Mouse (Mus musculus): ENCODE results near the gene Csrnp2. TPM values are rescaled to one million over a fixed set of nuclear protein-coding genes. Genes with fewer than 3 reads are reported as not detected.
A peak's percentile ranks its signal among the peaks of the same experiment; 100 is the strongest.
"Not testable (repeated sequence)": the region's sequence is repeated elsewhere in the genome, so short reads cannot be mapped to it uniquely, and the experiment has no call there.

Csrnp2 gene
- polyA plus RNA-seq, 2 experiments = 0.58 to 0.59 TPM

- peaks cover 0 to 8% of the 10 kb centered on the region in 2 experiments; a peak in 2 of 4 replicates for H3K4me1 ChIP-seq (replicated peaks; ENCODE audit: control insufficient read depth in 2 of 2, insufficient read depth in 2 of 2, low read length in 1 of 2)
- peak overlapping the region; percentile 57 to 70 for H3K4me3 ChIP-seq (ENCODE audit: insufficient read depth in 1 of 2, low read depth in 2 of 2, low read length in 2 of 2)
- no peak overlapping the region for H3K27ac ChIP-seq
- peak overlapping the region; percentile 95 for H3K4me2 ChIP-seq (ENCODE audit: low read depth)
- H3K36me3 ChIP-seq (replicated peaks; ENCODE audit: control insufficient read depth, insufficient read depth, low read depth) = no peaks in the 10 kb centered on the region
- peak overlapping the region; percentile 58 for H3K9ac ChIP-seq (replicated peaks)
- no peaks in the 10 kb centered on the region for H3K9me3 ChIP-seq (ENCODE audit: control insufficient read depth, low read length)
- H3K27me3 ChIP-seq (ENCODE audit: control insufficient read depth, insufficient read depth, low read length) = peaks cover 7% of the 10 kb centered on the region
- ATAC-seq (ENCODE audit: insufficient read depth) = peak; percentile 59
- TF ChIP-seq EP300 (IDR thresholded peaks at IDR 0.05; ENCODE audit: low read depth) (no peak), CTCF (IDR thresholded peaks at IDR 0.05; ENCODE audit: low read depth) (no peak)
- under 1% methylated on average over 29 of the region's 29 CpGs for WGBS (ENCODE audit: insufficient replicate concordance)
- no peak for DNase-seq (ENCODE audit: low read depth in 3 of 3, low spot score in 3 of 3)
Measured at GRCm38 (mm10) chr15:100494647-100495046, 641 bp downstream of the Csrnp2 start.

- H3K27ac ChIP-seq = no peak overlapping the region
- no peak overlapping the region for H3K4me3 ChIP-seq (ENCODE audit: insufficient read depth in 1 of 2, low read depth in 2 of 2, low read length in 2 of 2)
- no peak for TF ChIP-seq CTCF (IDR thresholded peaks at IDR 0.05; ENCODE audit: low read depth)
- no peak for TF ChIP-seq EP300 (IDR thresholded peaks at IDR 0.05; ENCODE audit: low read depth)
- peaks cover 0 to 8% of the 10 kb centered on the region in 2 experiments; a peak in 2 of 4 replicates for H3K4me1 ChIP-seq (replicated peaks; ENCODE audit: control insufficient read depth in 2 of 2, insufficient read depth in 2 of 2, low read length in 1 of 2)
- peaks cover 7% of the 10 kb centered on the region for H3K27me3 ChIP-seq (ENCODE audit: control insufficient read depth, insufficient read depth, low read length)
- no peaks in the 10 kb centered on the region for H3K9me3 ChIP-seq (ENCODE audit: control insufficient read depth, low read length)
- WGBS (ENCODE audit: insufficient replicate concordance) = 90% methylated on average over 9 of the region's 9 CpGs
- no peaks in the 10 kb centered on the region for H3K36me3 ChIP-seq (replicated peaks; ENCODE audit: control insufficient read depth, insufficient read depth, low read depth)
- H3K4me2 ChIP-seq (ENCODE audit: low read depth) = no peak overlapping the region
- no peak for ATAC-seq (ENCODE audit: insufficient read depth)
- H3K9ac ChIP-seq (replicated peaks) = no peak overlapping the region
- DNase-seq (ENCODE audit: low read depth in 3 of 3, low spot score in 3 of 3) = no peak
Measured at GRCm38 (mm10) chr15:100491966-100492365, 3.3 kb downstream of the Csrnp2 start.

- Histone ChIP-seq H3K4me1 (replicated peaks; ENCODE audit: control insufficient read depth in 2 of 2, insufficient read depth in 2 of 2, low read length in 1 of 2) (peaks cover 0 to 5% of the 10 kb centered on the region in 2 experiments; a peak in 2 of 4 replicates), H3K27me3 (ENCODE audit: control insufficient read depth, insufficient read depth, low read length) (peaks cover 6% of the 10 kb centered on the region), H3K4me3 (ENCODE audit: insufficient read depth in 1 of 2, low read depth in 2 of 2, low read length in 2 of 2) (no peak overlapping the region), H3K27ac (no peak overlapping the region), H3K9me3 (ENCODE audit: control insufficient read depth, low read length) (no peaks in the 10 kb centered on the region), H3K36me3 (replicated peaks; ENCODE audit: control insufficient read depth, insufficient read depth, low read depth) (no peaks in the 10 kb centered on the region), H3K4me2 (ENCODE audit: low read depth) (no peak overlapping the region), H3K9ac (replicated peaks) (no peak overlapping the region)
- TF ChIP-seq EP300 (IDR thresholded peaks at IDR 0.05; ENCODE audit: low read depth) = no peak
- ATAC-seq (ENCODE audit: insufficient read depth) (no peak), DNase-seq (ENCODE audit: low read depth in 3 of 3, low spot score in 3 of 3) (no peak)
- WGBS (ENCODE audit: insufficient replicate concordance) = 77% methylated on average over 15 of the region's 15 CpGs
Measured at GRCm38 (mm10) chr15:100489263-100489662, 6.0 kb downstream of the Csrnp2 start.

GRCm38 (mm10) chr15:100488297-100488696, 7.0 kb downstream of the Csrnp2 start:
- not testable (repeated sequence) for H3K9ac ChIP-seq (replicated peaks); H3K4me1 ChIP-seq (replicated peaks; ENCODE audit: control insufficient read depth in 2 of 2, insufficient read depth in 2 of 2, low read length in 1 of 2); H3K4me2 ChIP-seq (ENCODE audit: low read depth); DNase-seq (ENCODE audit: low read depth in 3 of 3, low spot score in 3 of 3); H3K27me3 ChIP-seq (ENCODE audit: control insufficient read depth, insufficient read depth, low read length); ATAC-seq (ENCODE audit: insufficient read depth); H3K27ac ChIP-seq; H3K36me3 ChIP-seq (replicated peaks; ENCODE audit: control insufficient read depth, insufficient read depth, low read depth); H3K9me3 ChIP-seq (ENCODE audit: control insufficient read depth, low read length); H3K4me3 ChIP-seq (ENCODE audit: insufficient read depth in 1 of 2, low read depth in 2 of 2, low read length in 2 of 2)
- 65% methylated on average over 1 of the region's 1 CpGs for WGBS (ENCODE audit: insufficient replicate concordance)

GRCm38 (mm10) chr15:100487050-100487449, 8.2 kb downstream of the Csrnp2 start:
- WGBS (ENCODE audit: insufficient replicate concordance) = 59% methylated on average over 2 of the region's 2 CpGs
- no peaks in the 10 kb centered on the region for H3K4me1 ChIP-seq (replicated peaks; ENCODE audit: control insufficient read depth in 2 of 2, insufficient read depth in 2 of 2, low read length in 1 of 2)
- no peaks in the 10 kb centered on the region for H3K9me3 ChIP-seq (ENCODE audit: control insufficient read depth, low read length)
- ATAC-seq (ENCODE audit: insufficient read depth) (no peak), DNase-seq (ENCODE audit: low read depth in 3 of 3, low spot score in 3 of 3) (no peak)
- H3K4me2 ChIP-seq (ENCODE audit: low read depth) = no peak overlapping the region
- no peaks in the 10 kb centered on the region for H3K27me3 ChIP-seq (ENCODE audit: control insufficient read depth, insufficient read depth, low read length)
- H3K4me3 ChIP-seq (ENCODE audit: insufficient read depth in 1 of 2, low read depth in 2 of 2, low read length in 2 of 2) = no peak overlapping the region
- H3K9ac ChIP-seq (replicated peaks) = no peak overlapping the region
- no peak overlapping the region for H3K27ac ChIP-seq
- TF ChIP-seq CTCF (IDR thresholded peaks at IDR 0.05; ENCODE audit: low read depth) = no peak
- no peak for TF ChIP-seq EP300 (IDR thresholded peaks at IDR 0.05; ENCODE audit: low read depth)
- no peaks in the 10 kb centered on the region for H3K36me3 ChIP-seq (replicated peaks; ENCODE audit: control insufficient read depth, insufficient read depth, low read depth)

All from liver, embryonic 14.5 days (tissue).